Mouse (Mus musculus): Measurements from ENCODE around the gene Plppr3.

The Plppr3 gene

DNA sequence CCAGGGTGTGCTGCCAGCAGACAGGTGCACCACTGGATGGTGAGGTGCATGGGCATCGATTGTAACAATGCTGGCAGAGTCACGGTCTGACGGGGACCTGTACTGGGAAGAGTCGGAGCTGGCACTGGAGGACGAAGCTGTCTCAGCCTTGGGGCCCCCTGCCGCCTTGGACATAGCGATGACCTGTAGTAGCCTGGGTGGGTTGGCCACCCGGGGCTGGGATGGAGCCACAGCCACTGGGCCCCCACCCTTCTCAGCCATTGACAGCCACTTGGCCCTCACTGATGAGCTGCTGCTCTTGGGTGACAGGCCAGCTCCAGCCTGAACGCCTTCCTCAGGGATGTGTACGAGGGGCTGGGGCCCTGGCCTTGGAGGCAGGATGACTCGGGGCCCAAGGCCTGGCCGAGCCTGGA lies 9.2 kb downstream of the Plppr3 start:
- DNase-seq, result no peak

DNA sequence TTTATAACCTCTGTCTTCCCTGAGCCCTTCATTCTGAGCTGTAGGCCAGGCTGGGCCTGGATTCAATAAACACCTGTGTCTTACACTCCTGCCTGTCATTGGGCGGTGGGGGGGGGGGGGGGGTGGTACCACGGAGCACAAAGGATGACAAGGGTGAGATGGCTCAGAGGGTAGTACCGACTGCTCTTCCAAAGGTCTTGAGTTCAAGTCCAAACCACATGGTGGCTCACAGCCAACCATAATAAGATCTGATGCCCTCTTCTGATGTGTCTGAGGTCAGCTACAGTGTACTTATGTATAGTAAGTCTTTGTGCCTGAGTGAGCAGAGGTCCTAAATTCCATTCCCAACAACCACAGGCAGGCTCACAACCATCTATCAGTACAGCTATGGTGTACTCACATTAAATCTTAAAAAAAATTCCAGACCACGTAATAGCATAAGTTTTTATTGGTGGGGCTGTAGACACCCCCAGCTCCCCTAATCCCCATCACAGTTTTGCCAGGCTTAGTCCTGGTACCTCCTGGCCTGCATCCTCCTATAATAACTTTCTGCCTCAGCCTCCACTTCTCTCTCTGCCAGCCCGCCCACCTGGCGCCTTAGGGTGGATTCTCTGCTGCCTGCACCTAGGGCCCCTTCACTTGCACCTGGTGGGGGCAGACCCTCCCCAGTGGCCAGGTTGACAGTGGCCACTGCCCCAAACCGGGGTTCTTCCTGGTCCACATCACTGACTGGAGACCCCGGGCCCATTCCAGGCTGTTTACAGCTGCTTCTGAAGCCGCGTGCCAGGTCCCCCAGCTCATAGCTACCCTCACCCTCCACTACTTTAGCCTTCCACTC lies 9.9 kb downstream of the Plppr3 start:
- no peak for DNase-seq

DNA sequence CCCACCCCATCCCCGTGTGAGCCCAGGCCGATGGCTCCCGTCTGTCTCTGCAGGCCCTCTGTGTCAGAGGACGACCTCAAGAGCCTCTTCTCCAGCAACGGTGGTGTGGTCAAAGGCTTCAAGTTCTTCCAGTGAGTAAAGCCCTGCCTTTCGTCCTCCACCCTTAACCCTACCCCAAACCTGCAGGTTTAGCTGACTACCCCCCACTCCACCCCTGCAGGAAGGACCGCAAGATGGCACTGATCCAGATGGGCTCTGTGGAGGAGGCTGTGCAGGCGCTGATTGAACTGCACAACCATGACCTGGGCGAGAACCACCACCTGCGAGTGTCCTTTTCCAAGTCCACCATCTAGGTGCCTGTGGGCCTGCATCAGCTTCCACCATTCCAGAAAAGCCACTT lies 11.5 kb downstream of the Plppr3 start:
- DNase-seq, result no peak

DNA sequence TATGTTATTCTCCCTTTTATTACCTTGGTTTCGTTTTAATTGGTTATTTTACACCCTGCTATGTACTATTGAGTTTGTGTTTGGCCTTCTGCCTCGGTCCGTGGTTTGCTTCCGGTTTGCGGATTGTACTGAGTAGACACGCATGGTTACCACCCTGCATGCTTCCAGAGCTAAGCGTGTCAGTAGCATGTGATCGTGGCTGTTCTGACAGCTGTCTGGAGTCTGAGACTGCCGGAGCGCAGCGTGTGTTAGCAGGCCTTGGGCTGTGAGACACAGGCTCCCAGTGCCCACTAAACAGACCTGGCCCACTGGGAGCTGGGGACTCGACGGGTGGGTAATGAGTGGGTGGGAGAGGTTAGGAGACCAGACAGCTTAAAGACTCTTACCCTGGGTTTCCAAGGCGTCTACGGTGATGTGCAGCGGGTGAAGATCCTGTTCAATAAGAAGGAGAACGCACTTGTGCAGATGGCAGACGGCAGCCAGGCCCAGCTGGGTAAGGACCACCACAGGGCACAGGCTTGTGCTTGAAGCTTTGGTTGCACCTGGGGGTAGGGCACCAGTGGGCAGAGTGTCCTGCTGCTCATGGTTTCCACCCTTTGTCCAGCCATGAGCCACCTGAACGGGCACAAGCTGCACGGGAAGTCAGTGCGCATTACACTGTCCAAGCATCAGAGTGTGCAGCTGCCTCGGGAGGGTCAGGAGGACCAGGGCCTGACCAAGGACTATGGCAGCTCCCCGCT lies 12.2 kb downstream of the Plppr3 start:
- DNase-seq, result no peak

DNA sequence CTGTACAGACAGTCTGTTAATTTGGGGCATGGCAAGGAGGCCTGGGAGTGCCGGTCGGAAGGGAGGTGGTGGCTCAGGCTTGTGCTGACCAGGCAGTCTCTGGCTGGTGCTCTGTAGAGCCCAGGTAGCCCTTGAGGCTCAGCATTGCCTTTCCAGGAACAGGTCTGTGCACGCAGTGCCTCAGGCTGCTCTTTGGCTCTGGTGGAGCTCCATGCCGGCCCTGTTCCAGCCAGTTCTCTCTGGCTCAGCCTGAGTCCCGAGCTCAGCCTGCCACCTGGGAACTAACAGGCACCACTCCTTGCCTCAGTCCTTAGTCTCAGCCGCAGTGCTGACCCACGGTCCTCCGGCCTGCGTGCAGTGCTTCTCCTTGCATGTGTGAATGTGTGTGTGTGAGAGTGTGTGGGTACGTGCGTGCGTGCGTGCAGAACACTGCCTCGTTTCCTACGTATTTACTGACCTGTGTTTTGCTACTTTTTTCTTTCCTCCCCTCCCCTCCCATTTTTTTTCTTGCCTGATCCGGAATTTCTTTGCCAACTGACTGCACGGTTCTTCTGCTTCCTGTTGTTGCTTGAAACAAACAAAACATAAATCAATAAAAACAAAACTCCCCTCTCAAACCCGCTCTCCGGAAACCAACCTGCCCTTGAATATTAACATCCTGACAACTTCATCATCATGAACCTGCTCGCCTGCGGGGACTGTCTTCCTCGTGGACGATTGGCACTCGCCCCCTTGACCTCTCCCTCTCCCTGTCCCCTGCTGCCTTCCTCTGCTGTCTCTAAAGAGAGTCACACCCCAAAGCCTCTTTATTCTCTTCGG lies 13.0 kb downstream of the Plppr3 start:
- peak; percentile 78 for DNase-seq

DNA sequence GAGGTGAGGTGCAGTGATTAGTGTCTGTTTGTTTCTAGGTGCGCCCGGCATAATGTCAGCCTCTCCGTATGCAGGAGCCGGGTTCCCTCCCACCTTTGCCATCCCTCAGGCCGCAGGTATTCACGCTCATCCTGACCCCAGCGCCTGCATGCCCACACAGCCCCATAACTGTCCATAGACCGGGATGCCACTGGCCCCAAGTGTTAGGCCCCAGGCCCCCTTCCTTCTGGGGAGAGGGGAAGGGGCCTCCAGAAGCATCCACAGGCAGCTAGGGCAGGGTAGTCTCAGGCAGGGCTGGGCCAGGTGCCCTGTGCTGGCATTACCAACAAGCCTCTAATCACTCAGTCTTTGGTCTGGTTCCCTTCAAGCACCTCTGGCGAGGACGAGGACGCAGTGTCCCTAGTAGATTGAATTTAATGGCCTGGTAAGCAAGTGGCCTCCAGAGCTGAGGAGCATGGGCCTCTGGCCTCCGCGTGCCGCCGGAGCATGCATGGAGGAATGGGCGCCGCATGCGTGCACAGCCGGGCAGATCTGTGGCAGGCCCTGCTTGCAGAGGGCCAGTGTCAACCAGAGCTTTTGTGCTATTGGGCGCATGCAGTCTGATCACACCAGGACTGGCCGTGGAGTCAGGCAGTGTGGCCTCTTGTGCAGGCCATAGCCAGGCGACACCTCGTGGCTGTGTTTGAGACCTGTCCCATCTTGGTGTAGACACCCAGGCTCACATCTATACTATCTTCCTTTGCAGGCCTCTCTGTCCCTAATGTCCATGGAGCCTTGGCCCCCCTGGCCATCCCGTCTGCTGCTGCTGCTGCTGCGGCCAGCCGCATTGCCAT lies 14.1 kb downstream of the Plppr3 start:
- no peak for DNase-seq

DNA sequence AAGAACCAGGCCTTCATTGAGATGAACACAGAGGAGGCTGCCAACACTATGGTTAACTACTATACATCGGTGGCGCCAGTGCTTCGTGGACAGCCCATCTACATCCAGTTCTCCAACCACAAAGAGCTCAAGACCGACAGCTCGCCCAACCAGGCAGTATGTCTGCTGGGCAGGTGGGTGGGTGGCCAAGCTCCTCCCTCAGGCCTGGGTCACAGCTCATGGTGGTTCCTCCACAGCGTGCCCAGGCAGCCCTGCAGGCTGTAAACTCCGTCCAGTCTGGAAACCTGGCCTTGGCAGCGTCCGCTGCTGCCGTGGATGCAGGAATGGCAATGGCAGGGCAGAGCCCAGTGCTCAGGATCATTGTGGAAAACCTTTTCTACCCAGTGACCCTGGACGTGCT lies 15.3 kb downstream of the Plppr3 start:
- no peak for DNase-seq

DNA sequence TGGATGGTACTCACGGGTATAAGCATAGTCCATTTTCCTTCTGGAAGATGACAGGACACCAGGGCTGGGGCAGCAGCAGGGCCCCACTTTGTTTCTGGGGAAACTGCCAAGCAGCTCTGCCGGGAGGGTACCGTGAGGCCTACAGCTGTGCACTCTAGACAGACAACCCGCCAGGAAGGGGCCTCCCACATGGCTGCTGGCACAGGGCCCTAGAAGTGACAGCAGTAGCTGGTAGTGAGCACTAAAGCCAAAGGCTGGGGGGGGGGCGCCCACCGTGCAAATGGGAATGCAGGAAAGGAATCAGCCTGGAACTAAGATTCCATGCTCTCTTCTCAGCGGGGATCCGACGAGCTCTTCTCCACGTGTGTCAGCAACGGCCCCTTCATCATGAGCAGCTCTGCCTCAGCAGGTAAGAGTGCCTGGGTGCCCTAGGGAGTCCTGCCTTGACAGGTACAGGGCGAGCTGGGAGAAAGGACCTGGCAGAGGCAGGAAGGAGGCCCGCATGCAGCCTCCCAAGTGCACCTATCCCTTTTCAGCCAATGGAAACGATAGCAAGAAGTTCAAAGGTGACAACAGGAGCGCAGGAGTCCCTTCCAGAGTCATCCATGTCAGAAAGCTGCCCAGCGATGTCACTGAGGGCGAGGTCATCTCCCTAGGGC lies 15.9 kb downstream of the Plppr3 start:
- DNase-seq, result peak; percentile 69

DNA sequence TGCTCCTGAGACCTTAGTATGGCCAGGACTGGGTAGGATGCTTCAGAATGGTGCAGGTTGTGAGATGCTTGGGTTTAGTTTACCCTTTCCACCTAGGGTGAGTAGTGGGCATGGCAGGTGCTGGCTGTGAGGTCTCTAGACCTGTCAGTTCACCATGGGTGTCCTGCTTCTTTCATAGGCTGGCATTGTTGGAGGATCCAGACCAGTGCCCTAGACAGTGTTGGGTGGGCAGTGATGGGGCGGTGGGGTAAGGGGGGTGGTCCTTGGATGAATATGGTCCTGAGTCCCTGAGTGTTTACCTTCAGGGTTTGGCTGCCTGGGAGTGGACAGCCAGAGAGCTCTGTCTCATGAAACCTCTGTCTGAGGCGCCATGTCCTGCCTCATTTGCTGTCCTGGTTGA lies 16.5 kb downstream of the Plppr3 start:
- no peak for DNase-seq

GRCm38 (mm10) chr10:79857452-79857811 lies 17.0 kb downstream of the Plppr3 start:
- peak; percentile 79 for DNase-seq

DNA sequence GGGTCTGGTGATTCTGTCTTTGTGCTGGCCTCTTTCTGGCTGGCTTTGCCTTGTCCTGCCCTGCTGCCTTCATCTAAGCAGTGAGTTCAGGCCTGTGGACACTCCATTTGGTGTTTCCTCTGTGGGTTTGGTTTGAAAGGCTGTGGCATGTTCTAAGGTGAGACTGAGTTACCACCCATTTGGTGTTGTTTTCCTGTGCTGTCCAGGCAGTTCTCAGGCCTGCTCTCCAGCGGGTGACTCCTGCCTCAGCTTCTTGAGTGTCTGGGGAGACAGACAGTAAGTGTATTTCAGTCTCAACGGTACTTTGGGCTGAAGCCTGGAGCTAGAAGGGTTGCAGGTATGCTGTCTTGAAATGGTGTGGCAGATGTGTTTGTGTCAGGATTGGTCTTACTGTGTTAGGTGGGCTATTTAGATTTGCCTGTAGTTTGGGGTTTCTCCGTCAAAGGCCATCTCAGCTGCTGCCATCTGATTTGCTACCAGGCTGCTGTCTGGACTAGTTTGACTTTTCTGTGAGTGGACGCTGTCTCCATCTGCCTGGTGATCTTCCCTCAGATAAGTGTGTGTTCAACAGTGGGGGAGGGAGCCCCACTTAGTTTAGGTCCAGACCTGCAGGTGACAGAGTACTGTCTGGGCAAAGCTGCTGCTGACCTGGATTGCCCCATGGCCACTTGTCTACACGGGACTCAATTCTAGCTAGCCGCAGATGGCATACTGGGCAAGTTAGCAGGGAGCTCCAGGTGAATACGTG lies 17.6 kb downstream of the Plppr3 start:
- no peak for DNase-seq

GRCm38 (mm10) chr10:79856280-79856679 lies 18.2 kb downstream of the Plppr3 start:
- no peak for DNase-seq

GRCm38 (mm10) chr10:79855558-79856184 lies 18.8 kb downstream of the Plppr3 start:
- peak; percentile 90 for DNase-seq

DNA sequence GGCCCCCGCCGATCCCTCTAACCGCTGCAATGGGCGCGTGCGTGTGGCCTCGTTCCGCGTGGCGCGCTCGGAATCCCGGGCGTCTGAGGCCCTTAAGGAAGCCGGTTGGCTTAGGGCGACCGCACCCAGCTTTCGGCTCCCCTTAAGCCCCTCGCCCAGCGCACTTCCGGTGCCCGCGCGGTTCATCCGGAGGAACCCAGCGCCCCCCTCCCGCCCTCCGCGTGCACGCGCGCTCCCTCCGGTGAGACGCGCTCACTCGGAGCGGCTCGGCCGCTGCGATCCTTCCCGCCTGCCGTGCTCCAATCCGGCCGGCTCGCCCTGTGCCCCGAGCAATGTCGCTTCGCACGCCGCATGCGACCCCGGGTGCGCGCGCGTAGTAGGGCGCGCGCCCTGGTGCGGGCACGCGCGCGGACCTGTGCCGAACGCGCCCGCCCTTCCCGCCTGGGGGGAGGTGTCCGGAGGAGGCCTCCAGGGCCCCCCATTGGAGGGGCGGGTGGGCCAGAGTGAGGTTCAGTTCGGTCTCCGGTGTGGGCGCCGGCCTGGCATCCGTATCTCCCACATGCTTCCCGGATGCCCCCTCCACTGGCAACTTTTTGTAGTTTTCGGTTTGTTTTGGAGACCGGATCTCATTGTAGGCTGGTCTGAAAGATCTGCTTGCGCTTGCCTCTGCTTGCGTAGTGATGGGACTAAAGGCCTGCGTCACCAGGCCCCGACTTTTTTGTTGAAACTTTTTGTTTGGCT lies 19.5 kb downstream of the Plppr3 start:
- DNase-seq, result peak; percentile 80

- peak; percentile 99 for DNase-seq
Measured at GRCm38 (mm10) chr10:79853860-79854795, 20.3 kb downstream of the Plppr3 start, which contains the start of gene Ptbp1. Ptbp1 (plus strand) TSS chr10:79854427.

DNA sequence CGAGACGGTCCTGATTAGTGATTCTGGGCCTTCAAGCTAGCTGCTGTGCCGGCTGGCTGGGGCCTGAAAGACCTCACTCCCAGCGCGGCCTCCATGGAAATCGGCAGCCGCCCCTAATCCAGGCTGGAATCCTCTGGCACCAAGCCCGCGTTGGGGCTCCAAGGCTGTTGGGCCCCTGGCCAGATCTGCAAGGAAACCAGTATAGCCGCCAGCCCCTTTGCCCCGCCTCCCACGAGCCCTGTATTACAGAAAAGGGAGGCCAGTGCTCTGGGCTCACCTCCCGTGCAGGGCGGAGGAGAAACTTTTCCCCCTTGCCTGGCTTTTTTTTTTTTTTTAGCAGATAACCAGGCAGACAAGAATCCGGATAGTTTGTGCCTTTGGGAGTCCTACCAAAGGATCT lies 21.0 kb downstream of the Plppr3 start:
- peak; percentile 97 for DNase-seq

GRCm38 (mm10) chr10:79852827-79853226 lies 21.6 kb downstream of the Plppr3 start:
- no peak for DNase-seq

- DNase-seq, result peak; percentile 59
Measured at GRCm38 (mm10) chr10:79852107-79852789, 22.2 kb downstream of the Plppr3 start.
